Mouse (Mus musculus) stomach, postnatal 0 days (tissue): Measurements from ENCODE around the gene Dnmt3c. TPM values are rescaled to one million over a fixed set of nuclear protein-coding genes. Genes with fewer than 3 reads are reported as not detected.
"Not testable (repeated sequence)": the region's sequence is repeated elsewhere in the genome, so short reads cannot be mapped to it uniquely, and the experiment has no call there.

Experiments
- ATAC-seq: fragments of 200-750 bp; cut with Nextera tagmentation; 2 replicates; pipeline ENCODE4 v1.8.0; 2017; ENCODE audit not compliant: low FRiP score, low TSS enrichment
- DNase-seq: peaks from one replicate; pipeline ENCODE4 v3.0.0-alpha.2; 2016; ENCODE audit warnings: low spot score
- H3K27ac ChIP-seq: fragments of 300-500 bp; sonication (generic); replicated peaks from 2 replicates; pipeline ENCODE4 v1.5.1; 2014; ENCODE audit warnings: mild to moderate bottlenecking, control low read depth
- H3K27me3 ChIP-seq: fragments of 300-500 bp; sonication (generic); 2 replicates; pipeline ENCODE4 v1.6.1; 2014; ENCODE audit warnings: low read length; ENCODE audit not compliant: control insufficient read depth, insufficient read depth
- H3K36me3 ChIP-seq: fragments of 300-500 bp; sonication (generic); 2 replicates; pipeline ENCODE4 v1.6.1; 2014; ENCODE audit warnings: low read length, mixed read lengths; ENCODE audit not compliant: control insufficient read depth, insufficient read depth
- H3K4me1 ChIP-seq: fragments of 300-500 bp; sonication (generic); replicated peaks from 2 replicates; pipeline ENCODE4 v1.6.1; 2014; ENCODE audit warnings: antibody characterized with exemption; ENCODE audit not compliant: control insufficient read depth, insufficient read depth
- H3K4me2 ChIP-seq: fragments of 300-500 bp; sonication (generic); replicated peaks from 2 replicates; pipeline ENCODE4 v1.6.1; 2014; ENCODE audit warnings: low read depth, mild to moderate bottlenecking, control low read depth, moderate library complexity
- H3K4me3 ChIP-seq: fragments of 300-500 bp; sonication (generic); 2 replicates; pipeline ENCODE4 v1.5.1; 2014; ENCODE audit warnings: low read depth, low read length, control low read depth
- H3K9ac ChIP-seq: fragments of 300-500 bp; sonication (generic); 2 replicates; pipeline ENCODE4 v1.6.1; 2014; ENCODE audit warnings: mild to moderate bottlenecking, low read length, control low read depth, mixed read lengths
- H3K9me3 ChIP-seq: fragments of 300-500 bp; sonication (generic); 2 replicates; pipeline ENCODE4 v1.6.1; 2016; ENCODE audit warnings: low read length; ENCODE audit not compliant: control insufficient read depth
- CTCF ChIP-seq: IDR thresholded peaks from 2 replicates; pipeline ENCODE4 v1.5.1; 2016; ENCODE audit warnings: antibody characterized with exemption, low read depth, mild to moderate bottlenecking, moderate library complexity
- EP300 ChIP-seq: optimal IDR thresholded peaks from 2 replicates; pipeline ENCODE3; 2016; ENCODE audit warnings: antibody characterized with exemption
- whole genome bisulfite sequencing: fragments of 180-500 bp; shearing (Covaris S2); extraction: QIAGEN DNeasy Blood & Tissue Kit; methylation state at CpG from one replicate; pipeline ENCODE4 v1.1.7; 2014; 5-methylcytosine and 5-hydroxymethylcytosine counted together
- polyA plus RNA-seq: library from polyadenylated mRNA; unstranded; fragments of >200 nt; fragmentation: Nextera tagmentation; extraction: Ambion mirVana; gene quantifications from 2 replicates; pipeline ENCODE4 v1.2.1, GENCODE M21; 2015

Dnmt3c gene
- polyA plus RNA-seq, 1 experiment from 2014 or later = not detected

GRCm38 (mm10) chr2:153660616-153661015 is 35.8 kb upstream of the Dnmt3c start:
- Histone ChIP-seq H3K4me3 (no peak overlapping the region), H3K4me1 (no peaks in the 10 kb centered on the region), H3K4me2 (no peak overlapping the region), H3K27me3 (no peaks in the 10 kb centered on the region), H3K27ac (no peak overlapping the region), H3K36me3 (no peaks in the 10 kb centered on the region), H3K9ac (no peak overlapping the region), H3K9me3 (no peaks in the 10 kb centered on the region)
- TF ChIP-seq CTCF (no peak), EP300 (no peak)
- no peak for ATAC-seq
- no peak for DNase-seq
- 32% methylated on average over 3 of the region's 3 CpGs for WGBS

- TF ChIP-seq EP300 (no peak), CTCF (no peak)
- DNase-seq (no peak), ATAC-seq (no peak)
- Histone ChIP-seq H3K9ac (no peak overlapping the region), H3K4me3 (no peak overlapping the region), H3K27ac (no peak overlapping the region), H3K9me3 (no peaks in the 10 kb centered on the region), H3K4me1 (no peaks in the 10 kb centered on the region), H3K27me3 (no peaks in the 10 kb centered on the region), H3K4me2 (no peak overlapping the region), H3K36me3 (no peaks in the 10 kb centered on the region)
- 79% methylated on average over 7 of the region's 7 CpGs for WGBS
These were observed 31.1 kb upstream of the Dnmt3c start for GRCm38 (mm10) chr2:153665401-153665800.

- Histone ChIP-seq H3K9ac (no peak overlapping the region), H3K36me3 (no peaks in the 10 kb centered on the region), H3K4me3 (no peak overlapping the region), H3K27me3 (no peaks in the 10 kb centered on the region), H3K4me1 (no peaks in the 10 kb centered on the region), H3K27ac (no peak overlapping the region), H3K9me3 (no peaks in the 10 kb centered on the region), H3K4me2 (no peak overlapping the region)
- no peak for DNase-seq
- WGBS = 57% methylated on average over 7 of the region's 7 CpGs
- ATAC-seq = peak; percentile 69; the same call in 1 of the 2 replicates
- TF ChIP-seq EP300 = no peak
- peak; percentile 87 for TF ChIP-seq CTCF
These were observed 27.6 kb upstream of the Dnmt3c start for GRCm38 (mm10) chr2:153668754-153669376.

- no peak overlapping the region for H3K27ac ChIP-seq
- H3K27me3 ChIP-seq = no peaks in the 10 kb centered on the region
- no peak overlapping the region for H3K4me3 ChIP-seq
- TF ChIP-seq EP300 (no peak), CTCF (no peak)
- no peaks in the 10 kb centered on the region for H3K9me3 ChIP-seq
- H3K9ac ChIP-seq = no peak overlapping the region
- no peaks in the 10 kb centered on the region for H3K4me1 ChIP-seq
- no peak for ATAC-seq
- H3K36me3 ChIP-seq = no peaks in the 10 kb centered on the region
- WGBS = 47% methylated on average over 5 of the region's 5 CpGs
- no peak for DNase-seq
- H3K4me2 ChIP-seq = no peak overlapping the region
These were observed 26.3 kb upstream of the Dnmt3c start for GRCm38 (mm10) chr2:153670111-153670510.

GRCm38 (mm10) chr2:153672619-153673018 is 23.8 kb upstream of the Dnmt3c start:
- Histone ChIP-seq H3K27me3 (no peaks in the 10 kb centered on the region), H3K9me3 (no peaks in the 10 kb centered on the region), H3K4me1 (no peaks in the 10 kb centered on the region), H3K36me3 (no peaks in the 10 kb centered on the region), H3K4me2 (no peak overlapping the region), H3K9ac (no peak overlapping the region), H3K27ac (no peak overlapping the region), H3K4me3 (no peak overlapping the region)
- DNase-seq (no peak), ATAC-seq (no peak)
- TF ChIP-seq CTCF = peak; percentile 35; the same call in 1 of the 2 replicates
- no peak for TF ChIP-seq EP300
- 86% methylated on average over 2 of the region's 2 CpGs for WGBS

GRCm38 (mm10) chr2:153675364-153675763 is 21.1 kb upstream of the Dnmt3c start:
- H3K4me2 ChIP-seq, H3K27me3 ChIP-seq, H3K4me3 ChIP-seq, H3K9ac ChIP-seq, ATAC-seq, H3K9me3 ChIP-seq, H3K27ac ChIP-seq, H3K4me1 ChIP-seq, H3K36me3 ChIP-seq, DNase-seq: not testable (repeated sequence)
- WGBS = 75% methylated on average over 1 of the region's 1 CpGs
